Mouse (Mus musculus) cerebellum, postnatal 36 days (tissue): ENCODE results near the gene Usp3.

Experiments used
- DNase-seq, 2 experiments: peaks; one replicate each; pipeline ENCODE4 v3.0.0; 2021 to 2022; ENCODE audit warnings: mixed read lengths in 2 of 2

Gene Usp3

GRCm38 (mm10) chr9:66601006-66601405 is 8.1 kb upstream of the Usp3 start:
- DNase-seq = no peak

GRCm38 (mm10) chr9:66600551-66600950 is 7.6 kb upstream of the Usp3 start:
- DNase-seq = no peak

- DNase-seq = peak in 1 of 2 experiments; percentile 21
Measured at GRCm38 (mm10) chr9:66599577-66599976, 6.6 kb upstream of the Usp3 start.

GRCm38 (mm10) chr9:66598636-66599035 is 5.7 kb upstream of the Usp3 start:
- DNase-seq = no peak

- no peak for DNase-seq
Measured at GRCm38 (mm10) chr9:66597480-66598215, 4.7 kb upstream of the Usp3 start.

GRCm38 (mm10) chr9:66597076-66597475 is 4.1 kb upstream of the Usp3 start:
- DNase-seq = no peak

- DNase-seq = no peak
Measured at GRCm38 (mm10) chr9:66595722-66596675, 3.1 kb upstream of the Usp3 start.

GRCm38 (mm10) chr9:66594061-66594460 is 1.1 kb upstream of the Usp3 start:
- DNase-seq = no peak

GRCm38 (mm10) chr9:66593613-66593969 is 649 bp upstream of the Usp3 start:
- no peak for DNase-seq

GRCm38 (mm10) chr9:66591851-66592645 is 894 bp downstream of the Usp3 start:
- peak; percentile 49 to 50 for DNase-seq

- DNase-seq = peak in 1 of 2 experiments; percentile 51
Measured at GRCm38 (mm10) chr9:66590051-66590450, 2.9 kb downstream of the Usp3 start.

- DNase-seq = no peak
Measured at GRCm38 (mm10) chr9:66587016-66587415, 5.9 kb downstream of the Usp3 start.

- peak; percentile 67 to 78 for DNase-seq
Measured at GRCm38 (mm10) chr9:66586533-66586932, 6.4 kb downstream of the Usp3 start.

GRCm38 (mm10) chr9:66585191-66585590 is 7.8 kb downstream of the Usp3 start:
- no peak for DNase-seq

GRCm38 (mm10) chr9:66584176-66584575 is 8.8 kb downstream of the Usp3 start:
- DNase-seq = peak; percentile 28 to 46

GRCm38 (mm10) chr9:66583244-66583643 is 9.7 kb downstream of the Usp3 start:
- no peak for DNase-seq

- DNase-seq = peak; percentile 58 to 71
Measured at GRCm38 (mm10) chr9:66581694-66582093, 11.2 kb downstream of the Usp3 start.

- no peak for DNase-seq
Measured at GRCm38 (mm10) chr9:66580722-66581121, 12.2 kb downstream of the Usp3 start.

- no peak for DNase-seq
Measured at GRCm38 (mm10) chr9:66575878-66576238, 17.1 kb downstream of the Usp3 start.

GRCm38 (mm10) chr9:66575041-66575877 is 17.7 kb downstream of the Usp3 start:
- DNase-seq = no peak

- no peak for DNase-seq
Measured at GRCm38 (mm10) chr9:66571986-66572700, 20.8 kb downstream of the Usp3 start.
